Mouse (Mus musculus): ENCODE results near the gene Fez1.

Fez1 gene

GRCm38 (mm10) chr9:36821644-36822000 lies at the start of gene Fez1:
Fez1 (plus strand) TSS chr9:36821864.
- in situ Hi-C loops (cut with MboI; ENCODE audit: low sequenced_read_pairs): no loop called here

GRCm38 (mm10) chr9:36783921-36784320 lies 37.7 kb upstream of the Fez1 start:
- in situ Hi-C loops (cut with MboI; ENCODE audit: low sequenced_read_pairs): no loop called here

GRCm38 (mm10) chr9:36792191-36792590 lies 29.5 kb upstream of the Fez1 start:
- in situ Hi-C loops (cut with MboI; ENCODE audit: low sequenced_read_pairs): no loop called here

- in situ Hi-C loops (cut with MboI; ENCODE audit: low sequenced_read_pairs): no loop called here
These were observed 27.2 kb upstream of the Fez1 start for GRCm38 (mm10) chr9:36794487-36794886.

GRCm38 (mm10) chr9:36795556-36795955 lies 26.1 kb upstream of the Fez1 start:
- in situ Hi-C loops (cut with MboI; ENCODE audit: low sequenced_read_pairs): no loop called here

GRCm38 (mm10) chr9:36796224-36796623 lies 25.4 kb upstream of the Fez1 start:
- in situ Hi-C loops (cut with MboI; ENCODE audit: low sequenced_read_pairs): no loop called here

GRCm38 (mm10) chr9:36796781-36797555 lies 24.7 kb upstream of the Fez1 start, which contains the start of gene Ei24:
Ei24 (minus strand) TSS chr9:36797393.
- in situ Hi-C loops (cut with MboI; ENCODE audit: low sequenced_read_pairs): no loop called here

GRCm38 (mm10) chr9:36801961-36802360 lies 19.7 kb upstream of the Fez1 start:
- in situ Hi-C loops (cut with MboI; ENCODE audit: low sequenced_read_pairs): no loop called here

GRCm38 (mm10) chr9:36802951-36803350 lies 18.7 kb upstream of the Fez1 start:
- in situ Hi-C loops (cut with MboI; ENCODE audit: low sequenced_read_pairs): no loop called here

- in situ Hi-C loops (cut with MboI; ENCODE audit: low sequenced_read_pairs): no loop called here
These were observed 18.3 kb upstream of the Fez1 start for GRCm38 (mm10) chr9:36803386-36803785.

GRCm38 (mm10) chr9:36803926-36804325 lies 17.7 kb upstream of the Fez1 start:
- in situ Hi-C loops (cut with MboI; ENCODE audit: low sequenced_read_pairs): no loop called here

GRCm38 (mm10) chr9:36805256-36805975 lies 16.2 kb upstream of the Fez1 start:
- in situ Hi-C loops (cut with MboI; ENCODE audit: low sequenced_read_pairs): no loop called here

- in situ Hi-C loops (cut with MboI; ENCODE audit: low sequenced_read_pairs): no loop called here
These were observed 13.4 kb upstream of the Fez1 start for GRCm38 (mm10) chr9:36808126-36808785.

- in situ Hi-C loops (cut with MboI; ENCODE audit: low sequenced_read_pairs): no loop called here
These were observed 7.2 kb upstream of the Fez1 start for GRCm38 (mm10) chr9:36814486-36814885.

GRCm38 (mm10) chr9:36818905-36819304 lies 2.8 kb upstream of the Fez1 start:
- in situ Hi-C loops (cut with MboI; ENCODE audit: low sequenced_read_pairs): no loop called here

GRCm38 (mm10) chr9:36820969-36821643 lies 558 bp upstream of the Fez1 start:
- in situ Hi-C loops (cut with MboI; ENCODE audit: low sequenced_read_pairs): no loop called here

GRCm38 (mm10) chr9:36822024-36822423 lies 360 bp downstream of the Fez1 start:
- in situ Hi-C loops (cut with MboI; ENCODE audit: low sequenced_read_pairs): no loop called here

- in situ Hi-C loops (cut with MboI; ENCODE audit: low sequenced_read_pairs): no loop called here
These were observed 5.1 kb downstream of the Fez1 start for GRCm38 (mm10) chr9:36826612-36827363.

- in situ Hi-C loops (cut with MboI; ENCODE audit: low sequenced_read_pairs): no loop called here
These were observed 9.7 kb downstream of the Fez1 start for GRCm38 (mm10) chr9:36831401-36831800.

- in situ Hi-C loops (cut with MboI; ENCODE audit: low sequenced_read_pairs): no loop called here
These were observed 10.9 kb downstream of the Fez1 start for GRCm38 (mm10) chr9:36832529-36832928.
